Mouse (Mus musculus) heart, postnatal 0 days (tissue): ENCODE measurements around the gene Kyat1. TPM values are rescaled to one million over a fixed set of nuclear protein-coding genes. Genes with fewer than 3 reads are reported as not detected.
"Not testable (repeated sequence)": the region's sequence is repeated elsewhere in the genome, so short reads cannot be mapped to it uniquely, and the experiment has no call there.

Experiments used
- ATAC-seq: fragments of 200-750 bp; cut with Nextera tagmentation; 2 replicates; pipeline ENCODE4 v1.8.0; 2017; ENCODE audit warnings: low read depth, moderate number of reproducible peaks, moderate library complexity; ENCODE audit not compliant: insufficient read depth
- DNase-seq: peaks from one replicate; pipeline ENCODE4 v3.0.0-alpha.2; 2016; ENCODE audit warnings: low spot score
- H3K27ac ChIP-seq: fragments of 300-500 bp; sonication (generic); 2 replicates; pipeline ENCODE4 v1.5.1; 2014; ENCODE audit warnings: low read depth, mild to moderate bottlenecking
- H3K27me3 ChIP-seq: fragments of 300-500 bp; sonication (generic); 2 replicates; pipeline ENCODE4 v1.6.1; 2014; ENCODE audit warnings: low read length, mixed read lengths; ENCODE audit not compliant: control insufficient read depth, insufficient read depth
- H3K36me3 ChIP-seq: fragments of 300-500 bp; sonication (generic); replicated peaks from 2 replicates; pipeline ENCODE4 v1.6.1; 2014; ENCODE audit warnings: low read length, mixed read lengths; ENCODE audit not compliant: control insufficient read depth, insufficient read depth
- H3K4me1 ChIP-seq: fragments of 300-500 bp; sonication (generic); 2 replicates; pipeline ENCODE4 v1.6.1; 2014; ENCODE audit warnings: antibody characterized with exemption; ENCODE audit not compliant: control insufficient read depth, insufficient read depth
- H3K4me2 ChIP-seq: fragments of 300-500 bp; sonication (generic); 2 replicates; pipeline ENCODE4 v1.6.1; 2014; ENCODE audit warnings: low read depth, mild to moderate bottlenecking, low read length, moderate library complexity
- H3K4me3 ChIP-seq: fragments of 300-500 bp; sonication (generic); 2 replicates; pipeline ENCODE4 v1.5.1; 2014; ENCODE audit warnings: low read depth, low read length
- H3K9ac ChIP-seq: fragments of 300-500 bp; sonication (generic); replicated peaks from 2 replicates; pipeline ENCODE4 v1.6.1; 2014; ENCODE audit warnings: low read depth, low read length, mixed read lengths
- H3K9me3 ChIP-seq: fragments of 300-500 bp; sonication (generic); replicated peaks from 2 replicates; pipeline ENCODE4 v1.6.1; 2016; ENCODE audit warnings: low read length; ENCODE audit not compliant: control insufficient read depth
- CTCF ChIP-seq: IDR thresholded peaks from 2 replicates; pipeline ENCODE4 v1.5.1; 2016; ENCODE audit warnings: antibody characterized with exemption, control low read depth, low read depth
- EP300 ChIP-seq: IDR thresholded peaks from 2 replicates; pipeline ENCODE4 v1.6.1; 2016; ENCODE audit warnings: antibody characterized with exemption, low read depth
- WGBS: fragments of 180-500 bp; shearing (Covaris S2); extraction: QIAGEN DNeasy Blood & Tissue Kit; methylation state at CpG from one replicate; pipeline ENCODE4 v1.1.7; 2014; 5-methylcytosine and 5-hydroxymethylcytosine counted together
- polyA plus RNA-seq: library from polyadenylated mRNA; unstranded; fragments of >200 nt; fragmentation: Nextera tagmentation; extraction: Ambion mirVana; gene quantifications from 2 replicates; pipeline ENCODE4 v1.2.1, GENCODE M21; 2015
- total RNA-seq: library from RNA; depleted of rRNA; stranded (reverse); fragments of >200 nt; gene quantifications from 2 replicates; pipeline ENCODE4 v1.2.3, GENCODE M21; 2014; ENCODE audit warnings: low replicate concordance; rRNA removed

Gene Kyat1
- total and polyA plus RNA-seq, 2 experiments from 2014 or later, result 50.7 to 76.8 TPM

DNA sequence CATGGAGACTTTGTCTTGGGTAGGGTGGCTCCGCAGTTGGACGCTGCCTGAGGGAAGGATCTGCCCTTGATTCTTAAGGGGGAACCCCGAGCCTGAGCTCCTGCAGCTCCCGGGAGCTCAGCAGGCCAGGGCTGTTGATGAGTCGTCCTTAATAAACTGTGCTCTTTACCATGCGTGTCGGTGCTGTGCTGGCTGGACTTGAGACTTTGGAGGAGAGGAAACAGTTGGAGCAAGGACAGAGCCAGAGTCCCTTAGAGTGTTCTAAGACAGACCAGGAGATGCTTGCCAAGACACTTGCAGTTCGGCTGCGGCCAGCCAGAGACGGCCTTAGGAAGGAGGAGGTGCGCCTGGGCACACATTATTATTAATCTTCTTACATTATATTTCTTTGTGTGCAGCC lies 53.8 kb downstream of the Kyat1 start:
- ATAC-seq (no peak), DNase-seq (no peak)
- H3K27ac ChIP-seq, result no peak overlapping the region
- 85% methylated on average over 11 of the region's 11 CpGs for WGBS
- H3K27me3 ChIP-seq, result no peaks in the 10 kb centered on the region
- H3K4me1 ChIP-seq, result no peaks in the 10 kb centered on the region
- H3K4me3 ChIP-seq, result no peak overlapping the region
- H3K9ac ChIP-seq, result no peak overlapping the region
- H3K4me2 ChIP-seq, result no peak overlapping the region
- no peaks in the 10 kb centered on the region for H3K9me3 ChIP-seq
- H3K36me3 ChIP-seq, result peaks cover 50% of the 10 kb centered on the region
- TF ChIP-seq EP300, result no peak
- no peak for TF ChIP-seq CTCF

DNA sequence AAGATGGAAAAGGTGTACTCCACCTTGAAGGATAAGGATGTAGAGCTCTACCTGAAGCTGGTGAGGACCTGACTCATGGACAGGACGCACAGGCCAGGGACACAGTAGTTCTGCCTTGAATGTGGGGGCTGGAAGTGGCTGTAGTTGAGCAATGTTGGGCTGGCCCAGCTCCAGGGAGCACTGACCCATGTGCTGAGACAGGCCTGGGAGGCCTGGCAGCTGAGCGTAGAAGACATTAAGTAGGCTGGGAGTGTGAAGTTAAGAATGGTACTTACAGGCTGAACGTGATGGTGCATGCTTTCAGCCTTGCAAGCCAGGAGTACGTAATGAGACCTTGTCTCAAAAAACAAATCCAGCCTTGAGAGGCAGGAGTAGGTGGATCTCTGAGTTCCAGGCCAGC lies 58.2 kb downstream of the Kyat1 start:
- no peaks in the 10 kb centered on the region for H3K4me1 ChIP-seq
- H3K27me3 ChIP-seq, result no peaks in the 10 kb centered on the region
- TF ChIP-seq CTCF, result no peak
- no peak for TF ChIP-seq EP300
- H3K27ac ChIP-seq, result no peak overlapping the region
- H3K36me3 ChIP-seq, result peaks cover 89% of the 10 kb centered on the region
- H3K4me2 ChIP-seq, result no peak overlapping the region
- no peak overlapping the region for H3K9ac ChIP-seq
- WGBS, result 83% methylated on average over 4 of the region's 4 CpGs
- H3K4me3 ChIP-seq, result no peak overlapping the region
- no peak for DNase-seq
- no peak for ATAC-seq
- no peaks in the 10 kb centered on the region for H3K9me3 ChIP-seq

DNA sequence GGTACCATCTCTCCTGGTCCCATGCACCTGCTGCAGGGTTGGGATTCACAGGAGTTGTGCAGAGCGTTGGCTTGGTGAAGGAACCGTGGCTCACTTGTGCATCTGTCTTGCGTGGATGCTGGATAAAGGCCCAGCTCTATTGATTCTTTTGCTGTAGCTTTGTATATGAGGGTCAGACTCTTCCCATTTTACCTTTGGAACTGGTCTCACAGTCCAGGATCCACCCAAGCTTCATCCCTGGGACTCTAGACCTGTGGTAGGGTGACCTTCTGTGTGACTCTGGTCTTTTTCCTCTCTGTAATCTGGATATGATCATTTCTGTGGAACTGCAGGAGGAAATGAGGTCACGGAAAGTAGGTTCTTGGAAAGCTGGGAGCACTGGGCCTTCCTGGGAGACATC lies 61.2 kb downstream of the Kyat1 start:
- peaks cover 89% of the 10 kb centered on the region for H3K36me3 ChIP-seq
- WGBS, result 97% methylated on average over 4 of the region's 4 CpGs
- TF ChIP-seq CTCF, result no peak
- TF ChIP-seq EP300, result no peak

DNA sequence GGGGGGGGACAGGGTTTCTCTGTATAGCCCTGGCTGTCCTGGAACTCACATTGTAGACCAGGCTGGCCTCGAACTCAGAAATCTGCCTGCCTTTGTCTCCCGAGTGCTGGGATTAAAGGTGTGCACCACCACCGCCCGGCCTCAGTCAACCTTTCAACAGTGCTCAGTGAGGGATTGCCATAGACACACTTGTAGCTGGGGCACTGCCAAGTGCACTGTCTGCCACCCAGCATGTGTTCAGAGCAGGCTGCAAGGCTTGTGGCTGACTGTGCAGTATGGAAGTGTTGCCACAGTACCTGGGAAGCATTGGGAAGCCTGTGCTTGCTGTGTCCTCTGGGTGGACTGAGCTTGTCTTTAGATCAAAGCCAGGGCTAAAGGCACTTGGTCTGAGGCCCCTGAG lies 65.6 kb downstream of the Kyat1 start:
- not testable (repeated sequence) for H3K9ac ChIP-seq, ATAC-seq, DNase-seq, H3K27me3 ChIP-seq, H3K4me1 ChIP-seq, H3K27ac ChIP-seq, H3K4me2 ChIP-seq, H3K4me3 ChIP-seq, H3K9me3 ChIP-seq
- H3K36me3 ChIP-seq, result peaks cover 67% of the 10 kb centered on the region
- WGBS, result 74% methylated on average over 4 of the region's 4 CpGs

More for the DNA sequence above, 61.2 kb downstream of the Kyat1 start:
- H3K9me3 ChIP-seq, result no peaks in the 10 kb centered on the region
- no peak overlapping the region for H3K9ac ChIP-seq
- no peak for ATAC-seq
- H3K27me3 ChIP-seq, result no peaks in the 10 kb centered on the region
- H3K4me1 ChIP-seq, result no peaks in the 10 kb centered on the region
- DNase-seq, result no peak
- H3K27ac ChIP-seq, result no peak overlapping the region
- no peak overlapping the region for H3K4me3 ChIP-seq
- H3K4me2 ChIP-seq, result no peak overlapping the region

DNA sequence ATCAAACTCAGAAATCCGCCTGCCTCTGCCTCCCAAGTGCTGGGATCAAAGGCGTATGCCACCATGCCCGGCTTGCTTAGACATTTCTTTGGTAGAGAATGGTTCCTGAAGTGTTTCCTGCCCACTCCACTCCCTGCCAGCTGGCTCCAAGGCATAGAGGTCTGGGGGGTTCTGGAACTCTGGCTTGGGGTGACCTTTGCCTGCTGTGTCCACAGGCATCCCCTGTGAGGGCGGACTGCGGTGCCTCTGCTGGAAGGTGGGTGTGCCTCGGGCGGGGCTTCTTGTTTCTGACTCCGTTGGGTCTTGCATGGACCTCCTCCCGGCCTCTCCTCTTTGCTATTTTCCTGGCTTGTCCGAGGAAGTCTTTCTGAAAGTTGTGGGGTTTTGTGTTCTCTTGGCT lies 69.2 kb downstream of the Kyat1 start:
- no peak for ATAC-seq

More for the DNA sequence above, 69.2 kb downstream of the Kyat1 start:
- Histone ChIP-seq H3K4me2 (no peak overlapping the region), H3K4me1 (peaks cover 20% of the 10 kb centered on the region), H3K27me3 (no peaks in the 10 kb centered on the region), H3K36me3 (peaks cover 33% of the 10 kb centered on the region), H3K9ac (no peak overlapping the region), H3K27ac (no peak overlapping the region), H3K4me3 (no peak overlapping the region), H3K9me3 (no peaks in the 10 kb centered on the region)
- TF ChIP-seq EP300 (no peak), CTCF (no peak)
- DNase-seq, result no peak
- WGBS, result 90% methylated on average over 10 of the region's 10 CpGs

Other genes with a start within 250 kb of the Kyat1 start
- 245 and 266 TPM in 2 replicates for gene Sptan1, start 240.3 kb downstream of the Kyat1 start, total RNA-seq
- gene Sptan1, start 240.3 kb downstream of the Kyat1 start, polyA plus RNA-seq, result 66.4 and 79.3 TPM in 2 replicates
- gene Wdr34, start 157.0 kb downstream of the Kyat1 start, total RNA-seq, result 26.2 and 30.1 TPM in 2 replicates
- gene Wdr34, start 157.0 kb downstream of the Kyat1 start, polyA plus RNA-seq, result 17.3 and 17.6 TPM in 2 replicates
- gene Set, start 148.5 kb downstream of the Kyat1 start, total RNA-seq, result 103 and 123 TPM in 2 replicates
- gene Set, start 148.5 kb downstream of the Kyat1 start, polyA plus RNA-seq, result 131 and 139 TPM in 2 replicates
- gene Pkn3, start 128.2 kb downstream of the Kyat1 start, total RNA-seq, result 13.9 and 18.9 TPM in 2 replicates
- 5.7 and 6.0 TPM in 2 replicates for gene Pkn3, start 128.2 kb downstream of the Kyat1 start, polyA plus RNA-seq
- 15.5 and 27.4 TPM in 2 replicates for gene Zdhhc12, start 112.2 kb downstream of the Kyat1 start, total RNA-seq
- 19.9 and 21.1 TPM in 2 replicates for gene Zdhhc12, start 112.2 kb downstream of the Kyat1 start, polyA plus RNA-seq
- gene Zer1, start 81.3 kb downstream of the Kyat1 start, total RNA-seq, result 31.2 and 32.4 TPM in 2 replicates
- 3.7 and 4.1 TPM in 2 replicates for gene Zer1, start 81.3 kb downstream of the Kyat1 start, polyA plus RNA-seq
- 21.4 and 29.5 TPM in 2 replicates for gene Tbc1d13, start 72.1 kb downstream of the Kyat1 start, total RNA-seq
- 2.9 and 3.0 TPM in 2 replicates for gene Tbc1d13, start 72.1 kb downstream of the Kyat1 start, polyA plus RNA-seq
- gene Endog, start 34.4 kb downstream of the Kyat1 start, total RNA-seq, result 124 and 127 TPM in 2 replicates
- 72.9 and 73.0 TPM in 2 replicates for gene Endog, start 34.4 kb downstream of the Kyat1 start, polyA plus RNA-seq
- 16.3 and 20.5 TPM in 2 replicates for gene Spout1, start 27.4 kb downstream of the Kyat1 start, total RNA-seq
- 13.6 and 15.2 TPM in 2 replicates for gene Spout1, start 27.4 kb downstream of the Kyat1 start, polyA plus RNA-seq
- gene Lrrc8a, start 31.9 kb upstream of the Kyat1 start, total RNA-seq, result 50.8 and 66.2 TPM in 2 replicates
- gene Lrrc8a, start 31.9 kb upstream of the Kyat1 start, polyA plus RNA-seq, result 43.5 and 46.4 TPM in 2 replicates
- gene Gm28035, start 34.7 kb upstream of the Kyat1 start, total RNA-seq, result 13.9 TPM in 1 of 2 replicates, not detected in the other
- gene Gm28035, start 34.7 kb upstream of the Kyat1 start, polyA plus RNA-seq, result 0.10 and 0.12 TPM in 2 replicates
- 12.9 and 47.1 TPM in 2 replicates for gene Phyhd1, start 60.4 kb upstream of the Kyat1 start, total RNA-seq
- gene Phyhd1, start 60.4 kb upstream of the Kyat1 start, polyA plus RNA-seq, result 14.7 and 15.9 TPM in 2 replicates
- gene Gm28038, start 75.2 kb upstream of the Kyat1 start, total RNA-seq, result not detected in 2 replicates
- not detected in 2 replicates for gene Gm28038, start 75.2 kb upstream of the Kyat1 start, polyA plus RNA-seq
- 45.4 and 53.8 TPM in 2 replicates for gene Dolk, start 80.5 kb upstream of the Kyat1 start, total RNA-seq
- 27.2 and 32.8 TPM in 2 replicates for gene Dolk, start 80.5 kb upstream of the Kyat1 start, polyA plus RNA-seq
- 24.6 and 32.3 TPM in 2 replicates for gene Nup188, start 80.5 kb upstream of the Kyat1 start, total RNA-seq
- 10.5 and 11.0 TPM in 2 replicates for gene Nup188, start 80.5 kb upstream of the Kyat1 start, polyA plus RNA-seq
- 204 and 234 TPM in 2 replicates for gene Sh3glb2, start 153.5 kb upstream of the Kyat1 start, total RNA-seq
- gene Sh3glb2, start 153.5 kb upstream of the Kyat1 start, polyA plus RNA-seq, result 89.5 and 93.8 TPM in 2 replicates
- 82.6 and 105 TPM in 2 replicates for gene Miga2, start 158.4 kb upstream of the Kyat1 start, total RNA-seq
- gene Miga2, start 158.4 kb upstream of the Kyat1 start, polyA plus RNA-seq, result 31.9 and 32.6 TPM in 2 replicates
- gene Dolpp1, start 186.4 kb upstream of the Kyat1 start, total RNA-seq, result 40.6 and 56.4 TPM in 2 replicates
- 14.4 and 15.0 TPM in 2 replicates for gene Dolpp1, start 186.4 kb upstream of the Kyat1 start, polyA plus RNA-seq
- 351 and 413 TPM in 2 replicates for gene Crat, start 210.0 kb upstream of the Kyat1 start, total RNA-seq
- 263 and 266 TPM in 2 replicates for gene Crat, start 210.0 kb upstream of the Kyat1 start, polyA plus RNA-seq
- 109 and 112 TPM in 2 replicates for gene Ptpa, start 210.2 kb upstream of the Kyat1 start, total RNA-seq
- gene Ptpa, start 210.2 kb upstream of the Kyat1 start, polyA plus RNA-seq, result 92.4 TPM in 2 replicates